In genomic region chr13:18128053-18128452, GRCm38 (mm10) we compare ENCODE assay signal across 18 mouse cellular contexts.
DNase-seq lines count a peak whose midpoint lies in the region; ATAC-seq and TF ChIP-seq lines count a peak whose summit lies in the region.
"Had no signal": no experiment of that assay in that cellular context is flagged by ENCODE, and none has a peak within 500 bp of the region (broad histone marks: within the 10 kb centered on the region; RNA-seq: fewer than 3 reads in every experiment).

No protein-coding gene starts in this region.

- no peak for TF ChIP-seq CTCF in midbrain, postnatal 0 days (IDR thresholded peaks at IDR 0.05)

- H3K4me3 ChIP-seq in midbrain, embryonic 12.5 days, result no peak overlapping the region
- no peak overlapping the region for H3K4me3 ChIP-seq in midbrain, postnatal 0 days (ENCODE audit: low read depth, low read length)
- H3K4me3 ChIP-seq in midbrain, embryonic 14.5 days (replicated peaks; ENCODE audit: low read depth, low read length), result no peak overlapping the region
- no peak overlapping the region for H3K4me3 ChIP-seq in midbrain, embryonic 16.5 days (ENCODE audit: low read depth, low read length)
- H3K4me3 ChIP-seq in forebrain, embryonic 10.5 days, result no peak overlapping the region
- H3K4me3 ChIP-seq: embryonic facial prominence, embryonic 10.5 days; embryonic facial prominence, embryonic 12.5 days; forebrain, embryonic 12.5 days had no signal

- H3K27ac ChIP-seq in midbrain, embryonic 12.5 days (replicated peaks), result no peak overlapping the region
- no peak overlapping the region for H3K27ac ChIP-seq in midbrain, postnatal 0 days (ENCODE audit: low read depth, low read length)
- H3K27ac ChIP-seq in midbrain, embryonic 14.5 days (replicated peaks; ENCODE audit: low read depth, low read length), result no peak overlapping the region
- H3K27ac ChIP-seq in midbrain, embryonic 16.5 days (ENCODE audit: low read length), result no peak overlapping the region
- H3K27ac ChIP-seq in forebrain, embryonic 10.5 days, result no peak overlapping the region
- H3K27ac ChIP-seq: embryonic facial prominence, embryonic 10.5 days; embryonic facial prominence, embryonic 12.5 days; forebrain, embryonic 12.5 days had no signal

- no peak overlapping the region for H3K4me2 ChIP-seq in midbrain, embryonic 12.5 days (replicated peaks)
- H3K4me2 ChIP-seq in midbrain, postnatal 0 days (ENCODE audit: low read depth, low read length, poor library complexity, severe bottlenecking), result no peak overlapping the region
- no peak overlapping the region for H3K4me2 ChIP-seq in midbrain, embryonic 14.5 days (ENCODE audit: low read length)
- H3K4me2 ChIP-seq in midbrain, embryonic 16.5 days (ENCODE audit: low read length), result no peak overlapping the region
- H3K4me2 ChIP-seq: embryonic facial prominence, embryonic 12.5 days; forebrain, embryonic 12.5 days had no signal

- peaks cover 41% of the 10 kb centered on the region for H3K4me1 ChIP-seq in midbrain, embryonic 12.5 days
- H3K4me1 ChIP-seq in midbrain, postnatal 0 days (ENCODE audit: insufficient read depth, low read length), result peaks cover 5% of the 10 kb centered on the region; the same call in 1 of the 2 replicates
- H3K4me1 ChIP-seq in midbrain, embryonic 14.5 days (ENCODE audit: control insufficient read depth, insufficient read depth, low read length), result peaks cover 24% of the 10 kb centered on the region
- H3K4me1 ChIP-seq in midbrain, embryonic 16.5 days (ENCODE audit: control insufficient read depth, insufficient read depth, low read length), result peaks cover 13% of the 10 kb centered on the region
- H3K4me1 ChIP-seq in forebrain, embryonic 10.5 days, result peaks cover 58% of the 10 kb centered on the region

- peak; percentile 53; the same call in 1 of the 2 replicates for ATAC-seq in midbrain, embryonic 12.5 days (ENCODE audit: low FRiP score, low read depth)
- ATAC-seq in midbrain, postnatal 0 days (ENCODE audit: low FRiP score), result no peak
- ATAC-seq in midbrain, embryonic 14.5 days (ENCODE audit: low FRiP score, low TSS enrichment), result no peak
- ATAC-seq in midbrain, embryonic 16.5 days, result no peak
- ATAC-seq: forebrain, embryonic 14.5 days; forebrain, embryonic 16.5 days had no signal

- 0 out of 2 replicates have a peak, but pooled peaks cover 5% of the 10 kb centered on the region for H3K27me3 ChIP-seq in midbrain, embryonic 12.5 days
- H3K27me3 ChIP-seq in midbrain, postnatal 0 days (ENCODE audit: insufficient read depth, low read length), result no peaks in the 10 kb centered on the region; the same call in 1 of the 2 replicates
- no peaks in the 10 kb centered on the region for H3K27me3 ChIP-seq in midbrain, embryonic 14.5 days (ENCODE audit: control insufficient read depth, insufficient read depth, low read length)
- no peaks in the 10 kb centered on the region for H3K27me3 ChIP-seq in midbrain, embryonic 16.5 days (ENCODE audit: control insufficient read depth, insufficient read depth, low read depth, low read length)
- H3K27me3 ChIP-seq in forebrain, embryonic 10.5 days (ENCODE audit: poor library complexity, severe bottlenecking), result peaks cover 5% of the 10 kb centered on the region; the same call in 1 of the 2 replicates
- H3K27me3 ChIP-seq: embryonic facial prominence, embryonic 12.5 days; forebrain, embryonic 12.5 days had no signal

- 12% methylated on average over 4 of the region's 4 CpGs for WGBS in midbrain, embryonic 12.5 days
- 6% methylated on average over 3 of the region's 4 CpGs for WGBS in midbrain, postnatal 0 days
- WGBS in midbrain, embryonic 14.5 days, result 4% methylated on average over 4 of the region's 4 CpGs
- 6% methylated on average over 4 of the region's 4 CpGs for WGBS in midbrain, embryonic 16.5 days
- WGBS in forebrain, embryonic 10.5 days, result 44% methylated on average over 4 of the region's 4 CpGs

- no peak overlapping the region for H3K9ac ChIP-seq in midbrain, embryonic 12.5 days (replicated peaks)
- no peak overlapping the region for H3K9ac ChIP-seq in midbrain, postnatal 0 days (replicated peaks; ENCODE audit: low read length, poor library complexity, severe bottlenecking)
- no peak overlapping the region for H3K9ac ChIP-seq in midbrain, embryonic 14.5 days (replicated peaks; ENCODE audit: low read length)
- H3K9ac ChIP-seq in midbrain, embryonic 16.5 days (ENCODE audit: low read depth, low read length), result no peak overlapping the region
- H3K9ac ChIP-seq: embryonic facial prominence, embryonic 12.5 days; forebrain, embryonic 12.5 days had no signal

- H3K9me3 ChIP-seq in midbrain, embryonic 12.5 days, result no peaks in the 10 kb centered on the region
- H3K9me3 ChIP-seq in midbrain, postnatal 0 days (ENCODE audit: low read length), result no peaks in the 10 kb centered on the region
- no peaks in the 10 kb centered on the region for H3K9me3 ChIP-seq in midbrain, embryonic 14.5 days (ENCODE audit: control insufficient read depth, low read length)
- no peaks in the 10 kb centered on the region for H3K9me3 ChIP-seq in midbrain, embryonic 16.5 days (replicated peaks; ENCODE audit: control insufficient read depth, low read length, poor library complexity, severe bottlenecking)
- no peaks in the 10 kb centered on the region for H3K9me3 ChIP-seq in forebrain, embryonic 10.5 days
- H3K9me3 ChIP-seq: embryonic facial prominence, embryonic 10.5 days; embryonic facial prominence, embryonic 12.5 days; forebrain, embryonic 12.5 days had no signal

- no peaks in the 10 kb centered on the region for H3K36me3 ChIP-seq in midbrain, embryonic 12.5 days
- H3K36me3 ChIP-seq in midbrain, postnatal 0 days (ENCODE audit: insufficient read depth, low read length), result no peaks in the 10 kb centered on the region
- no peaks in the 10 kb centered on the region for H3K36me3 ChIP-seq in midbrain, embryonic 14.5 days (ENCODE audit: control insufficient read depth, insufficient read depth, low read length)
- no peaks in the 10 kb centered on the region for H3K36me3 ChIP-seq in midbrain, embryonic 16.5 days (ENCODE audit: control insufficient read depth, insufficient read depth, low read length)
- no peaks in the 10 kb centered on the region for H3K36me3 ChIP-seq in forebrain, embryonic 10.5 days (replicated peaks)
- H3K36me3 ChIP-seq: embryonic facial prominence, embryonic 10.5 days; embryonic facial prominence, embryonic 12.5 days; forebrain, embryonic 12.5 days had no signal

- no peak for DNase-seq in midbrain, postnatal 0 days (ENCODE audit: low spot score)
- peak; percentile 51 for DNase-seq in midbrain, embryonic 14.5 days
- DNase-seq in forebrain, embryonic 10.5 days (ENCODE audit: extremely low spot score, low spot score), result no peak
- DNase-seq: adrenal gland, adult 2 months; adrenal gland, postnatal 10 days; adrenal gland, postnatal 25 days; cerebellum, adult 11-12 months; cerebellum, adult 2 months; cerebellum, adult 9-10 months; cerebellum, postnatal 10 days; cerebellum, postnatal 25 days had no signal
